Mouse (Mus musculus) cerebellum, postnatal 4 days (tissue): Measurements from ENCODE around the gene Cenpt.

Experiments
- DNase-seq, 2 experiments: peaks; one replicate each; pipeline ENCODE4 v3.0.0; 2022; ENCODE audit warnings: low spot score in 2 of 2, mixed read lengths in 1 of 2

Gene Cenpt

DNA sequence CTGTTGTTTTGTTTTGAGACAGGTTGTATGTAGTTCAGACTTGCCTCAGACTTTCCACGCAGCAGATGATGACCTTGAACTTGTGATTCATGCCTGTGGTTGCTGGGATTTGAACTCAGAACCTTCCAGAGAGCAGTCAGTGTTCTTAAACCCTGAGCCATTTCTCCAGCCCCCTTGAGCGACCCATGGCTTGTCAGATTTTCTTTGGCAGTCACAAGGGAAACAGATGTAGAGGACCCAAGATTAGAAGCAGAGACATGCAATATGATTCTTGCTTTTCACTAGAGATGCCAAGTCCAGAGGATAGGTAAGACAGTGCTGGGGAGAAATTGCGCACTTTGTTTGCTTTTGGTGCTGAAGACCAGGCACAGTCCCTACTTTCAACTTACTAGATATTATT is at the start of gene Cenpt:
Gene Cenpt (minus strand): TSS at position 101 of the 400 bp plus-strand sequence.
- no peak for DNase-seq

- no peak for DNase-seq
Observed at GRCm38 (mm10) chr8:105900941-105901616, 48.0 kb upstream of the Cenpt start.

GRCm38 (mm10) chr8:105900180-105900940 is 47.3 kb upstream of the Cenpt start, which contains the start of gene Pskh1:
Pskh1 (plus strand) TSS chr8:105900441.
- DNase-seq = peak; percentile 91 to 95

DNA sequence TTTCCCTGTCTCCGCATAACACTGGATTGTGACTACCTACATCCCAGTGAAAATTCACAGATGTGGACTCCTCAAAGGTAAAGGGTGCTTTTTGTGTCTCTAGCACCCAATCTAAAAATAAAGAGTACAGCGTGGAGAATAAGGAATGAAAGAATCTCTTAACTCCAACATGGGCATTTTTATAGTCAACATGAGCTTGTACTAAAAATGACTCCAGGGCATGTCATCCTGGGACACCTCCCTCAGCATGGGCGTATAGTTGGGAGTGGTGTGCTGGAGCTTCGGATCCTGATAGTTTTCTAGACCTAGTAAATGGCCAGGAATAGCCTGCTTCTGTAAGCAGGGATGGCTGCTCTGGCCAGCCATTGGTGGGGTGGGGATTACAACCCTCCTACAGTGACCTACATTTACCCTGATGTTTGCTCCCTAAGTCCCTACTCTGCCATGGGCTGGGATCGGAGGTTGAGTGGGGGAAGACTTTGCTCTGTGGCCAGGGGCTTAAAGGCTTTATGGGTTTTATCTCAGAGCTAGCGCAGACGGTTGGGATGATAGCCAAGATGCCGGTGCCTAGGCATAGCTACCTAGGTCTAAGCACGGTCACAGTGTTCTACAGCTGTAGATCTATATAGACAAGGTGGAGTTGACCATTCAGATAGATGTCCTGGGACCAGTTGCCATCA is 44.9 kb upstream of the Cenpt start:
- DNase-seq = no peak

GRCm38 (mm10) chr8:105893339-105893738 is 40.3 kb upstream of the Cenpt start, which contains the start of gene Nrn1l:
Nrn1l (plus strand) TSS chr8:105893567.
- DNase-seq = peak; percentile 43 to 69

DNA sequence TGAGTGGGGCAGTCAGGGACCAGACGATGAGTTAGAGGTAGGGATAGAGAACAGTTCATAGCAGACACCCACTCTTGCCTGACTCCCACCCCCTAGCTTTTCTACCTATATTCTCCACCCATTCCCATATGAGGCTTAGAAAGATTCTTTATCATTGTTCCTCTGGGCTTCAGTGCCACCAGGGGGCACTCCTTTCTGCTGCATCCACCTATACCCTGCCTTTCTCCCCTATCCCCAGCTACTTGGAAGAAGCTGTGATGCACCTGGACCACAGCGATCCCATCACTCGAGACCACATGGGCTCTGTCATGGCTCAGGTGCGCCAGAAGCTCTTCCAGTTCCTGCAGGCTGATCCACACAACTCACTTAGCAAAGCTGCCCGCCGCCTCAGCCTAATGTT is 39.4 kb upstream of the Cenpt start:
- DNase-seq = no peak

DNA sequence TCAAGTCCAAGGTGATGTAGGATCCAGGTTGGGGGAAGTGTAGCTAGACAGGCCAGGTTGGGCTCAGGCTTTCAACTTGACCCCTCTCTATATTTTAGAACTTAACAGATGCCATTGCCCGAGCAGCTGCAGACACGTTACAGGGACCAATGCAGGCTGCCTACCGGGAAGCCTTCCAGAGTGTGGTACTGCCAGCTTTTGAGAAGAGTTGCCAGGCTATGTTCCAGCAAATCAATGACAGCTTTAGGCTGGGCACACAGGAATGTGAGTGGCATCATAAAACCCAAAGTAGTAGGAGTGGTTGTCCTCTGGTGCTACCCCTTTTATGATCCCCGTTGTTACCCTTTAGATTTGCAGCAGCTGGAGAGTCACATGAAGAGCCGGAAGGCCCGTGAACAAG is 37.8 kb upstream of the Cenpt start:
- no peak for DNase-seq

DNA sequence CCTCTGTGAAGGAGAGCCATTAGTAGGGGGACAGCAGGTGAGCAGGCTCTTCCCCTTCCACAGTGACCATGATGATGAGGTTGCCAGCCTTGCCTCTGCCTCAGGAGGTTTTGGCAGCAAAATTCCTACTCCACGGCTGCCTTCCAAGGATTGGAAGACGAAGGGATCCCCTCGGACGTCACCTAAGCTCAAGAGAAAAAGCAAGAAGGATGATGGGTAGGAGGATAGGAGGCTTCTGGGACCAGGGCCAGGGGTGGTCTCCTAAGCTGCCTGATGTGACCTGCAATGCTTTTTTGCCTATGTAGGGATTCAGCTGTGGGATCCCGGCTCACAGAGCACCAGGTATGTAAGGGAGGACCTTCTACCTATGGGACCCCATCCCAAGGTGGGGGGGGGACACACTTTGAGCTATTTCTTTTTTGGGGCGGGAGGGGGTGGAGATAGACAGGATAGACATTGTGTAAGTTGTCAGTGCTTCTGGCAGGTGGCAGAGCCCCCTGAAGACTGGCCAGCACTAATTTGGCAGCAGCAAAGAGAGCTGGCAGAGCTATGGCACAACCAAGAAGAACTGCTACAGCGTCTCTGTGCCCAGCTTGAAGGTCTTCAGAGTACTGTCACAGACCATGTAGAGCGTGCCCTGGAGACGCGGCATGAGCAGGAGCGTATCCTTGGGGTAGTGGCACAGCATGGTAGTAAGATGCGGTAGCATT is 36.8 kb upstream of the Cenpt start:
- DNase-seq = no peak

DNA sequence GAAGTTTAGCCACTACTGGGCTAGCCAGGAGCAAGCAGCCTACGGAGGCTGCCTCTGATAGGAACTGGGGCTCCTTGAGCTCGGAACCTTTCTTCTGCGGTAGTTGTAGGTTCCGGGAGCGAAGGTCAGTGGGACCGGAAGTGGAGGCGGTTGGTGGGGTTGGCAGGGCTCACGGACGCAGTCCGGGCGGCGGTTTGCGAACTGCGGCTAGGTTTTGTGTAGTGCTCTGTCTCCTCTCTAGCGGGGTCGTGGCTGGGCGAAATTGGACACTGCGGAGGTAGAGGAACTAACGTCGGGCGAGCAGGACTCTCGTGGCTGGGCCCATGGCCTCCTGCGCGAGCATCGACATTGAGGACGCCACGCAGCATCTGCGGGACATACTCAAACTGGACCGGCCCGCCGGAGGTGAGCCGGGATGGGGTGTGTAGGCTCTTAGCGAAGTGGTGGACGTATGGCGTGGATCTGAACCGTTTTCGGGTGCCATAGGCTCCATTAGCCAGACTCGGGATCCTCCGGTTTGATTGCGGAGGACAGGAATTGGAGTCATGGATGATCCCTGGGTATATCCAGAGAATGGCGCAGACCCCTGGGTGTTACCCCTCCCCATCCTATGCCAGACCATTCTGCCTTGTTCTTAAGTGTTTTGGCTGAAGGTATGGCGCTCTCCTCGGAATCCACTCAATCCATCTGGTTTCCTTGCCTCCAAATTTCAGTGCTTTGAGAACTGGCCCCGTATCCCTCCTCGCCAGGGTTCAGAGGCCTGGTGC is 27.9 kb upstream of the Cenpt start, which contains the start of gene Edc4:
Gene Edc4 (plus strand): TSS at position 128 of the 767 bp plus-strand sequence.
- peak; percentile 83 to 90 for DNase-seq

GRCm38 (mm10) chr8:105874301-105874700 is 21.2 kb upstream of the Cenpt start:
- DNase-seq = no peak

- no peak for DNase-seq
Observed at GRCm38 (mm10) chr8:105866364-105867029, 13.4 kb upstream of the Cenpt start.

- peak in 1 of 2 experiments; percentile 11 for DNase-seq
Observed at GRCm38 (mm10) chr8:105861951-105862350, 8.9 kb upstream of the Cenpt start.

- peak; percentile 75 to 87 for DNase-seq
Observed at GRCm38 (mm10) chr8:105860143-105860981, 7.3 kb upstream of the Cenpt start, which contains the start of gene Nutf2. Nutf2 (plus strand) TSS chr8:105860580.

DNA sequence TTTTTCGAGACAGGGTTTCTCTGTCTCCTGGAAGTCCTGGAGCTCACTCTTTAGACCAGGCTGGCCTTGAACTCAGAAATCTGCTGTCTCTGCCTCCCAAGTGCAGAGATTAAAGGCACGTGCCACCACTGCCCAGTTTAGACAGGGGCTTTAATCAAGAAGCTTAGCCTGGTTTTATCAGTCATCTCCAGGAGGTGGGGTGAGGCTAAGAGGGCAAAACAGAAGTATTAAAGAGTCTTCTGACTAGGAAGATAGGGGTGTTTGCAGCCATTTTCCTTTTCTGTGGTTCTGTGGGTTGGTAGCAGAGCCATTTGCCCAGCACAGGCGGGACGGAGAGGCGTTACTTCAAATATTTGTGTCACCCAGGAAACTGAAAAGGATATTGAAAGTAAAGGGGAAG is 6.2 kb upstream of the Cenpt start:
- DNase-seq = no peak

DNA sequence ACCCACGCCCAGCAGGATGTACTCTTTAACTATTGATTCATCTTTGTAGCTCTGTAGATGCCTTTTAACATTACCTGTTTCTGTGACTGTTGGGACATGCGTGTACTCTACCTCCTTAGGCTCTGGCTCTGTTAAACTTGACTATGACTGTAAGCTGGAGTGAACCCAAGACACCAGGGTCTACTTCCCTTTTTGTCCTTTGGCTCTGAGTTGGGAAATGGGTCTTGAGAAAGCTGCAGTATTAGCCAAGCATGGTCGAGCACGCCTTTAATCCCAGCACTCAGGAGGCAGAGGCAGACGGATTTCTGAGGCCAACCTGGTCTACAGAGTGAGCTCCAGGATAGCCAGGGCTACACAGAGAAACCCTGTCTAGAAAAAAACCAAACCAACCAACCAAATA is 5.4 kb upstream of the Cenpt start:
- no peak for DNase-seq

- no peak for DNase-seq
Observed at GRCm38 (mm10) chr8:105856168-105856835, 3.2 kb upstream of the Cenpt start.

GRCm38 (mm10) chr8:105855248-105856167 is 2.4 kb upstream of the Cenpt start:
- peak in 1 of 2 experiments; percentile 47 for DNase-seq
